Mouse (Mus musculus) frontal cortex, postnatal 36 days (tissue): ENCODE measurements around the gene Rhox3f.
"Not testable (repeated sequence)": the region's sequence is repeated elsewhere in the genome, so short reads cannot be mapped to it uniquely, and the experiment has no call there.

Source experiments
- DNase-seq, 2 experiments: peaks; one replicate each; pipeline ENCODE4 v3.0.0; 2022; ENCODE audit warnings: low spot score in 2 of 2

The Rhox3f gene

GRCm38 (mm10) chrX:37580692-37581091 lies at the start of gene Rhox3f:
TSS of gene Rhox3f (plus strand) at chrX:37580992.
- not testable (repeated sequence) for DNase-seq

GRCm38 (mm10) chrX:37541719-37542118 lies 39.1 kb upstream of the Rhox3f start, which contains the start of gene Rhox3e:
TSS of gene Rhox3e (plus strand) at chrX:37542019.
- DNase-seq = not testable (repeated sequence)

GRCm38 (mm10) chrX:37557112-37557511 lies 23.7 kb upstream of the Rhox3f start, which contains the start of gene Rhox4e:
TSS of gene Rhox4e (plus strand) at chrX:37557412.
- DNase-seq = not testable (repeated sequence)

- DNase-seq = not testable (repeated sequence)
Observed at GRCm38 (mm10) chrX:37571105-37571504, 9.7 kb upstream of the Rhox3f start, which contains the start of gene Rhox2f. TSS of gene Rhox2f (plus strand) at chrX:37571405.

GRCm38 (mm10) chrX:37572638-37573037 lies 8.2 kb upstream of the Rhox3f start:
- DNase-seq = not testable (repeated sequence)

- DNase-seq = not testable (repeated sequence)
Observed at GRCm38 (mm10) chrX:37607604-37608003, 26.8 kb downstream of the Rhox3f start, which contains the start of gene Rhox4f. TSS of gene Rhox4f (minus strand) at chrX:37607704.

- DNase-seq = not testable (repeated sequence)
Observed at GRCm38 (mm10) chrX:37628512-37628911, 47.7 kb downstream of the Rhox3f start, which contains the start of gene Rhox3g. TSS of gene Rhox3g (minus strand) at chrX:37628612.
